Mouse (Mus musculus): ENCODE results near the gene Cd8b1. TPM values are rescaled to one million over a fixed set of nuclear protein-coding genes. Genes with fewer than 3 reads are reported as not detected.

The Cd8b1 gene
- polyA plus RNA-seq (2015; fragmentation: Nextera tagmentation; extraction: Ambion mirVana): 0.08 TPM in 1 of 2 replicates, not detected in the other

DNA sequence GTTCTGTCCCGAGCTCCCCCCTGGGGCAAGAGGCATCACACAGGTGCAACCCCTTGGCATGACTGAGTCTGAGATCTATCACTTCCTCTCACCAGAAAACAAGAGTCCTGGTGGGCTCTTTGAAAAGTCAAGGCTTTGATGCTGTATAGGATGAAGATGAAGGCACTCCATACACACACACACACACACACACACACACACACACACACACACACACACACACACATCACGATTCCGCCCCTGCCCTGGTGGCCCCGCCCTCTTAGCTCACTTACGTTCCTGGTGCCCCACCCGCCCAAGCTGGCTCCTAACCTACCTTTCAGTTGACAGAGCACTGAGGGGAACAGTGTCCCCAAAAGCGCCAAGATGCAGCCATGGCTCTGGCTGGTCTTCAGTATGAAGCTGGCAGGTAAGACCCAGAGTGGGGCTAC, at the start of gene Cd8b1:
Cd8b1 (plus strand) TSS at position 298 of the 431 bp plus-strand sequence.
- Histone ChIP-seq H3K36me3 (replicated peaks) (no peaks in the 10 kb centered on the region), H3K9ac (no peak within 1 kb of the TSS), H3K4me3 (replicated peaks) (no peak within 1 kb of the TSS), H3K9me3 (replicated peaks) (no peaks in the 10 kb centered on the region), H3K4me2 (no peak within 1 kb of the TSS), H3K27ac (replicated peaks) (no peak within 1 kb of the TSS), H3K27me3 (no peaks in the 10 kb centered on the region), H3K4me1 (replicated peaks) (no peaks in the 10 kb centered on the region)
- 49% methylated on average over 7 of the region's 7 CpGs for WGBS (ENCODE audit: insufficient replicate concordance)
- no peak for ATAC-seq (ENCODE audit: insufficient read depth)

DNA sequence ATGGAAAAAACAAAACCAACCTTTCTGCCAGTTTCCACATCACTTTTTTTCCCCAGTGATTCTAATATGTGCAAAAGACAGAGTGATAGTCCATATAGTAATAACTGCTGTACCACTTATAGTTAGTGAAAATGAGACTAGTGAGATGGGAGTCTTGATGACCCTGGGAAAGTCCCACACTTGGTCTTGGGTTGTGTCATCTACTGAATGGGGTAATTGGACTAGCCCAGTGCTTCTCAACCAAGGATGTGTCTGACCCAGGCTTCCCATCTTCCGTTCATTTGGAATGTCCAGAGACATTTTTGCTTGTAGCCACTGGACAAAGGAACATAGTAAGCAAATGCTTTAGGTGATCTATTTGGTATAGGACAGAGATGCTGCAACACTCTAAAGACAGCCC, 48.9 kb upstream of the Cd8b1 start:
- no peak for ATAC-seq (ENCODE audit: insufficient read depth)
- Histone ChIP-seq H3K9me3 (replicated peaks) (no peaks in the 10 kb centered on the region), H3K4me3 (replicated peaks) (no peak overlapping the region), H3K36me3 (replicated peaks) (no peaks in the 10 kb centered on the region), H3K4me1 (replicated peaks) (peaks cover 30% of the 10 kb centered on the region), H3K9ac (no peak overlapping the region), H3K27ac (replicated peaks) (no peak overlapping the region), H3K27me3 (no peaks in the 10 kb centered on the region), H3K4me2 (no peak overlapping the region)
- 89% methylated on average over 1 of the region's 1 CpGs for WGBS (ENCODE audit: insufficient replicate concordance)

DNA sequence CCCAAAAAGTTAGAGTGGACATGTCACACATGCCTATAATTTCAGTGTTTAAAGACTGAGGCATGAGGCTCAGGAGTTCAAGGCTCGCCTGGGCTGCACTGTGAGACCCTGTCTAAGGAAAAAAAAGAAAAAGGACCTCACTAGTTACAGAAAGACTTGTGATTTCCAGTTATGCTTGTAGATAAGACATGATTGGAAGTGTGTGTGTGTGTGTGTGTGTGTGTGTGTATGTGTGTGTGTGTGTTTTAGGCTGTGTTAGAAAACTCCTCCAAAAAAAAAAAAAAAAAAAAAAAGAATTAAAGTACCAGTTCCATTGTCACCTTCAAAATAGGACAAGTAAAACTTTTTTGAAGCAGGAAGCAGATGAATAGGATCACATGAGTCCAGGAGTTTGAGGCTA, 48.0 kb upstream of the Cd8b1 start:
- no peaks in the 10 kb centered on the region for H3K9me3 ChIP-seq (replicated peaks)
- no peak overlapping the region for H3K4me2 ChIP-seq
- no peaks in the 10 kb centered on the region for H3K27me3 ChIP-seq
- no peak overlapping the region for H3K27ac ChIP-seq (replicated peaks)
- no peak for ATAC-seq (ENCODE audit: insufficient read depth)
- peaks cover 26% of the 10 kb centered on the region for H3K4me1 ChIP-seq (replicated peaks)
- WGBS (ENCODE audit: insufficient replicate concordance): 51% methylated on average over 1 of the region's 1 CpGs
- H3K9ac ChIP-seq: no peak overlapping the region
- H3K4me3 ChIP-seq (replicated peaks): no peak overlapping the region
- H3K36me3 ChIP-seq (replicated peaks): no peaks in the 10 kb centered on the region

GRCm38 (mm10) chr6:71279418-71279817, 43.2 kb upstream of the Cd8b1 start:
- Histone ChIP-seq H3K27me3 (no peaks in the 10 kb centered on the region), H3K4me2 (no peak overlapping the region), H3K4me3 (replicated peaks) (no peak overlapping the region), H3K9me3 (replicated peaks) (no peaks in the 10 kb centered on the region), H3K9ac (no peak overlapping the region), H3K27ac (replicated peaks) (no peak overlapping the region), H3K4me1 (replicated peaks) (no peaks in the 10 kb centered on the region), H3K36me3 (replicated peaks) (peaks cover 6% of the 10 kb centered on the region)
- 60% methylated on average over 1 of the region's 1 CpGs for WGBS (ENCODE audit: insufficient replicate concordance)
- no peak for ATAC-seq (ENCODE audit: insufficient read depth)

- no peak for ATAC-seq (ENCODE audit: insufficient read depth)
- no peak overlapping the region for H3K4me3 ChIP-seq (replicated peaks)
- no peaks in the 10 kb centered on the region for H3K4me1 ChIP-seq (replicated peaks)
- H3K36me3 ChIP-seq (replicated peaks): no peaks in the 10 kb centered on the region
- H3K9me3 ChIP-seq (replicated peaks): no peaks in the 10 kb centered on the region
- no peak overlapping the region for H3K9ac ChIP-seq
- no peak overlapping the region for H3K27ac ChIP-seq (replicated peaks)
- no peak overlapping the region for H3K4me2 ChIP-seq
- WGBS (ENCODE audit: insufficient replicate concordance): 62% methylated on average over 14 of the region's 14 CpGs
- H3K27me3 ChIP-seq: no peaks in the 10 kb centered on the region
Measured at GRCm38 (mm10) chr6:71293509-71293908, 29.1 kb upstream of the Cd8b1 start.

DNA sequence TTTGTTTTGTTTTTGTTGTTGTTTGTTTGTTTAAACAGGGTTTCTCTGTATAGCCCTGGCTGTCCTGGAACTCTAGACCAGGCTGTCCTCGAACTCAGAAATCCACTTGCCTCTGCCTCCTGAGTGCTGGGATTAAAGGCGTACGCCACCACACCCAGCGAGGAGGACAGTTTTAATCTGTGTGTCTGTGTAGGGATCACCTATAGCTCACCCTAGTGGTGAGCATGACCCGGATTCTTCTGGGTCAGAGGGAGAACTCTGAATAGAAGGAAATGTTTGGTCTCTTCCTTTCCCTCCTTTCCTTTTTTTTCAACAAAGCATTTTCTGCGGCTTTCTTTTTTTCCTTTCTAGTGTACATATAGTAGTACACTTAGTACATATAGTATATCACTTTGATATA, 27.3 kb upstream of the Cd8b1 start:
- Histone ChIP-seq H3K4me2 (no peak overlapping the region), H3K36me3 (replicated peaks) (no peaks in the 10 kb centered on the region), H3K9ac (no peak overlapping the region), H3K4me1 (replicated peaks) (no peaks in the 10 kb centered on the region), H3K27ac (replicated peaks) (no peak overlapping the region), H3K9me3 (replicated peaks) (no peaks in the 10 kb centered on the region), H3K27me3 (no peaks in the 10 kb centered on the region), H3K4me3 (replicated peaks) (no peak overlapping the region)
- WGBS (ENCODE audit: insufficient replicate concordance): 62% methylated on average over 6 of the region's 6 CpGs
- ATAC-seq (ENCODE audit: insufficient read depth): no peak

DNA sequence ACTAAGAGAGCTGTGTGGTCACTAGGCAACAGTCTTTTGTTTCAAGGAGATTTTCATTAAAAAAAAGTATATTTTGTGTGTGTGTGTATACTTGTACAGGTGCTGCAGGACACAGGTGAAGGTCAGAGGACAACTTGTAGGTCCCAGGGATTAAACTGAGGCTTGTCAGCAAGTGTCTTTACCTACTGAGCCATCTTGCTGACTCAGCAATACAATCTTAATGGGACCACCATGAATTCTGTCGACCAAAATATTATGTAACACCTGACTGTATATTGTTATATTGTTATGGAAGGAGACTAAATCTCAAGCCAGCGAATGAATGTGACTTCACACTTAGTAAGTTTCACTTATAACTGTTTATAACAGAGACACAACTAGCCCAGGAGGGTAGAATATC, 24.5 kb upstream of the Cd8b1 start:
- H3K9ac ChIP-seq: no peak overlapping the region
- no peak overlapping the region for H3K27ac ChIP-seq (replicated peaks)
- H3K27me3 ChIP-seq: no peaks in the 10 kb centered on the region
- WGBS (ENCODE audit: insufficient replicate concordance): 50% methylated on average over 2 of the region's 2 CpGs
- ATAC-seq (ENCODE audit: insufficient read depth): no peak
- no peaks in the 10 kb centered on the region for H3K9me3 ChIP-seq (replicated peaks)
- H3K36me3 ChIP-seq (replicated peaks): no peaks in the 10 kb centered on the region
- no peak overlapping the region for H3K4me2 ChIP-seq
- no peak overlapping the region for H3K4me3 ChIP-seq (replicated peaks)
- no peaks in the 10 kb centered on the region for H3K4me1 ChIP-seq (replicated peaks)

DNA sequence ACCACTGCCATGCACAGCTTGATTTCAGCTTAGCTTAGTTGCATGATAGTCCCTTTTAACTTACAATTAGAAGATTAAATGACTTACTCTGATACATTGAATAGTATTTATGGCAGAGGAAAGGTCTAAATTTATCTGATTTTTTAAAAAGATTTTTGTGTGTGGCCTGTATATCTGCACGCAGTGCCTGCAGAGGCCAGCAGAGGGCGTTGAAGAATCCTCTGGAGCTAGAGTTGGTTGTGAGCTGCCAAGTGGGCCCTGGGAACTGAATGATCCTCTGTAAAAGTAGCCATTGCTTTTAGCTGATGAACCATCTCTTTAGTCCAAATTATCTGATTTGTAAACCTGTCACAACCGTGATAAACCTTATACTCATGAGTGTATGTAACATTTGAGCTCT, 23.8 kb upstream of the Cd8b1 start:
- Histone ChIP-seq H3K36me3 (replicated peaks) (no peaks in the 10 kb centered on the region), H3K27me3 (no peaks in the 10 kb centered on the region), H3K27ac (replicated peaks) (no peak overlapping the region), H3K4me2 (no peak overlapping the region), H3K4me3 (replicated peaks) (no peak overlapping the region), H3K4me1 (replicated peaks) (no peaks in the 10 kb centered on the region), H3K9ac (no peak overlapping the region), H3K9me3 (replicated peaks) (no peaks in the 10 kb centered on the region)
- ATAC-seq (ENCODE audit: insufficient read depth): no peak
- 30% methylated on average over 3 of the region's 3 CpGs for WGBS (ENCODE audit: insufficient replicate concordance)

DNA sequence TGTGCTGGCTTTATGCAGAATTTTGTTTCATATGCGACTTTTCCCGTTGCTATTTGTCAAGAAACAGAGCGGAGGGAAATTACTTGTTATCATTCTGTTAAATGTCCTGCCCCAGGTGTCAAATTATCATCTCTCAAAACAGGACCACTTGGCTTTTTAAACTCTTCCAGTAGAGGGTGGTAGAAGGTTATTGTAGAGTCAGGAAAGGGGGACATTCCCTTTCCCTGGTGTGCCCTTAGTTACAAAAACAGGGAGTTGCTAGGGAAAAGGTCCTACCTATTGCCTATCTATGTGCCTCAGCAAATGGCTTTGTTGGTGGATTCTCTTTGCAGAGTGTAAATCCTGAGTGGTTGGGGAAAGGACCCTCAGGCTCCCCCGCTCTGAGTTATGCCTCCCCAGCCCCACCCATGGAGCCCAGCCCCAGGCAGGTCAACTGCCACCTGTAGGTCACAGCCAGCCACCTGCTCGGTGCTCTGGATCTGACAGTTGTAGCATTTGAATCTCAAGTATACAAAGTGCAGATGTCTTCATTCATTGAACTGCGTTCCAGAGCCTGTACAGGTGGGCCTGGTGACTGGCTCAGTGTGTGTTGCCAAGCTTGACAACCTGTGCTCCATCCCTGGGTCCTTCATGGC, 20.4 kb upstream of the Cd8b1 start:
- no peaks in the 10 kb centered on the region for H3K4me1 ChIP-seq (replicated peaks)
- no peak overlapping the region for H3K9ac ChIP-seq
- H3K27me3 ChIP-seq: no peaks in the 10 kb centered on the region
- ATAC-seq (ENCODE audit: insufficient read depth): no peak
- no peaks in the 10 kb centered on the region for H3K9me3 ChIP-seq (replicated peaks)
- H3K4me2 ChIP-seq: no peak overlapping the region
- H3K36me3 ChIP-seq (replicated peaks): no peaks in the 10 kb centered on the region
- H3K27ac ChIP-seq (replicated peaks): no peak overlapping the region
- H3K4me3 ChIP-seq (replicated peaks): no peak overlapping the region
- WGBS (ENCODE audit: insufficient replicate concordance): 59% methylated on average over 6 of the region's 6 CpGs

- Histone ChIP-seq H3K4me1 (replicated peaks) (no peaks in the 10 kb centered on the region), H3K4me2 (no peak overlapping the region), H3K27ac (replicated peaks) (no peak overlapping the region), H3K27me3 (no peaks in the 10 kb centered on the region), H3K9ac (no peak overlapping the region), H3K9me3 (replicated peaks) (no peaks in the 10 kb centered on the region), H3K4me3 (replicated peaks) (no peak overlapping the region), H3K36me3 (replicated peaks) (no peaks in the 10 kb centered on the region)
- 72% methylated on average over 8 of the region's 8 CpGs for WGBS (ENCODE audit: insufficient replicate concordance)
- ATAC-seq (ENCODE audit: insufficient read depth): no peak
Measured at GRCm38 (mm10) chr6:71307486-71307885, 15.1 kb upstream of the Cd8b1 start.

GRCm38 (mm10) chr6:71321826-71322283, 733 bp upstream of the Cd8b1 start, which contains the start of gene Smyd1:
Smyd1 (minus strand) TSS chr6:71322233.
- H3K9me3 ChIP-seq (replicated peaks): no peaks in the 10 kb centered on the region
- no peak for ATAC-seq (ENCODE audit: insufficient read depth)

DNA sequence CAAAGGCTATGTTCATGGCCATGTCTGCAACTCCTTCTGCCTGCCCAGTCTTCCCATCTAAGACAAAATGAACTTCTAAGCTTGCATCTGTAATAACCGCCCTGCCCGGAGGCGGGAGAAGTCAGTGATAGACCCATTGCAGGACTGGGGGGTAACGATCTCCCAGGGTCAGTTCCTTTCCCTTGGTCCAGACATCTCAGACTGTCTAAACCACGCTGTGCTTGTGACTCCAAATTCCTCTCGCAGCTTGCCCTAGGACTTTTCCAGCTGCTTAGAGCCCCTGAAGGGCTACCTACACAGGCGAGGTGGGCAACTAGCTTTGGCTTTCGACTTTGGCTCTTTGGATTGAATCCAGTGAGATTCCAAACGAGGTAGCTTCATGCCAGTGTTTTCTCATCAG, 2.2 kb downstream of the Cd8b1 start:
- Histone ChIP-seq H3K4me3 (replicated peaks) (no peak overlapping the region), H3K9ac (no peak overlapping the region), H3K27ac (replicated peaks) (no peak overlapping the region), H3K4me2 (no peak overlapping the region), H3K9me3 (replicated peaks) (no peaks in the 10 kb centered on the region), H3K36me3 (replicated peaks) (no peaks in the 10 kb centered on the region), H3K4me1 (replicated peaks) (no peaks in the 10 kb centered on the region), H3K27me3 (no peaks in the 10 kb centered on the region)
- 59% methylated on average over 9 of the region's 9 CpGs for WGBS (ENCODE audit: insufficient replicate concordance)
- ATAC-seq (ENCODE audit: insufficient read depth): no peak

More at GRCm38 (mm10) chr6:71321826-71322283, 733 bp upstream of the Cd8b1 start, which contains the start of gene Smyd1:
- H3K4me1 ChIP-seq (replicated peaks): no peaks in the 10 kb centered on the region
- H3K9ac ChIP-seq: no peak within 1 kb of the TSS
- H3K36me3 ChIP-seq (replicated peaks): no peaks in the 10 kb centered on the region
- WGBS (ENCODE audit: insufficient replicate concordance): 51% methylated on average over 3 of the region's 3 CpGs
- no peak within 1 kb of the TSS for H3K27ac ChIP-seq (replicated peaks)
- no peak within 1 kb of the TSS for H3K4me3 ChIP-seq (replicated peaks)
- H3K4me2 ChIP-seq: no peak within 1 kb of the TSS
- no peaks in the 10 kb centered on the region for H3K27me3 ChIP-seq
